Mouse (Mus musculus): ENCODE data around the gene Unc5c.

DNA sequence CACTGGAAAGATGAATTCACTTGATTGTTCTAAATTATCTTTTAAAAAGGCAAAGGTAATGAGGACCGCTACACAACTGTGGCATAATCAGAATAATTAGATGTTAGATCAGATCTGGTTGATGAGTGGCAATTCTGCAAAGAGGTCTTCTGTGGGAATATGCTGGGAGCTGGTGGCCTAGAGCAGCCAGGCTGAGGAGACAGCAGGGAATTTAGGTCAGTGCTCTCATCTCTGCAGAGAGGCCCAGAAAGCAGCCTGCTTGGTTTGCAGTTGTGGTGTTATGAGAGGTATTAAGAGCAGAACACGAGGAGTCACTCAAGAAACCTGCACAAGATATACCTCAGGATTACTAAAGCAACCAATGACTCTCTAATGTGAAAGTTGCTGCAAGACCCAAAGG, 133.9 kb downstream of the Unc5c start:
- TF ChIP-seq MYC (IDR thresholded peaks at IDR 0.05; ENCODE audit: low read depth, low read length): no peak
- TF ChIP-seq CTCF (IDR thresholded peaks at IDR 0.05 in 2 of 3, conservative IDR thresholded peaks at IDR 0.05 in 1 of 3; ENCODE audit: control insufficient read depth in 1 of 3, insufficient read depth in 1 of 3, low read depth in 2 of 3, low read length in 3 of 3, poor library complexity in 1 of 3, severe bottlenecking in 1 of 3): no peak
- TF ChIP-seq JUND (IDR thresholded peaks at IDR 0.05; ENCODE audit: low read depth, low read length): no peak
